Mouse (Mus musculus) spleen, adult 2 months (tissue): Measurements from ENCODE around the gene Zfp775.

Experiments used
- CTCF ChIP-seq: fragments of 200-500 bp; IDR thresholded peaks from 2 replicates; pipeline ENCODE4 v1.5.1; 2011; ENCODE audit warnings: mild to moderate bottlenecking, inconsistent platforms; ENCODE audit not compliant: insufficient read depth, insufficient read length, insufficient replicate concordance; ENCODE audit errors: extremely low read depth
- POLR2A ChIP-seq: fragments of 200-500 bp; IDR thresholded peaks from 2 replicates; pipeline ENCODE4 v1.6.1; 2011; ENCODE audit warnings: low read depth, low read length, inconsistent platforms

DNA sequence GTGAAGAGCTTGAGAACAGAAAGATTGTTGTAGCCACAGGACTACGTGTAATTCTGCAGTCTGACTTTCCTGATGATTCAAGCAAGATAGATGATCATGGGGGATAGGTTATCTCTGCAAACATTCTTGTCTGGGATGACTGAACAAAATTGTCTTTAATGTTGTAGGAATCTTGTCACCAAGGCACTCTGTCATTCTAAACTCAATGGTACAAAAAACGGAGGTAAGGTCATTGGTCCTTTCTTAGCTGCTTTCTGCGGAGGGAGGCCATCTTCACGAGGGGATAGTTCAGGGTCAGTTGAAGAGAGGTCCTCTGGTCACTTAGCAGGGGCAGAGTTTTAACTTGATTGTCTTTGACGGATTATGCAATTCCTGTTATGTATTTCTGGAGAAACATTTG is 23.1 kb upstream of the Zfp775 start:
- TF ChIP-seq CTCF (no peak), POLR2A (no peak)
